Mouse (Mus musculus): ENCODE measurements around the gene Adgrl2. TPM values are rescaled to one million over a fixed set of nuclear protein-coding genes. Genes with fewer than 3 reads are reported as not detected.

Adgrl2 gene
- polyA plus RNA-seq, 1 experiment: not detected

GRCm38 (mm10) chr3:148865234-148865633 is 125.1 kb downstream of the Adgrl2 start:
- WGBS: 52% methylated on average over 7 of the region's 7 CpGs
- H3K27ac ChIP-seq (ENCODE audit: insufficient read depth, low read depth, low read length): no peak overlapping the region

DNA sequence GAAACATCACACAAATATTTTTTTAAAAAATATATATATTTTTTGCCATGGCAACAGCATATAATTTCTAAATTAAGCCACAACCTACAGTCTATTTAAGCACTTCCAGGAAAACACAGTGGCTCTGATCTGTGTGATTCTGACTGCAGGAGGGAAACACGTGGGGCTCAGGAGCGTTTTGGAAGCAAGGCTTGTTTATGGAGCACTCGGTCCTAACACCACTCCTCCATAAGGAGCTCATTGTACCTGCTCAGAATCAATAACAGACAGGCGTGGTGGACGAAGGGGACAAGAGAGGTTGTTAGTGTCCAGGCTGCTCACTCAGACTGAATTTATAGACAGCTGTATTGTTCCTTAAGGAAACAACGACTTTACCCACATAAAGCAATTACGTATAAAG is 128.5 kb downstream of the Adgrl2 start:
- H3K27ac ChIP-seq (ENCODE audit: insufficient read depth, low read depth, low read length): no peak overlapping the region
- 64% methylated on average over 7 of the region's 7 CpGs for WGBS

More at GRCm38 (mm10) chr3:148865234-148865633, 125.1 kb downstream of the Adgrl2 start:
- H3K4me1 ChIP-seq (ENCODE audit: control insufficient read depth, insufficient read depth, low read length): no peaks in the 10 kb centered on the region; the same call in 1 of the 2 replicates
- TF ChIP-seq POLR2A (IDR thresholded peaks at IDR 0.05; ENCODE audit: insufficient read depth, low read depth, low read length): no peak
- TF ChIP-seq CTCF (IDR thresholded peaks at IDR 0.05; ENCODE audit: insufficient read depth, low read depth, low read length): no peak
- H3K4me3 ChIP-seq (ENCODE audit: insufficient read depth, low read depth, low read length): no peak overlapping the region

GRCm38 (mm10) chr3:148854306-148854910 is 135.9 kb downstream of the Adgrl2 start:
- TF ChIP-seq CTCF (IDR thresholded peaks at IDR 0.05; ENCODE audit: insufficient read depth, low read depth, low read length) (no peak), POLR2A (IDR thresholded peaks at IDR 0.05; ENCODE audit: insufficient read depth, low read depth, low read length) (no peak)
- 49% methylated on average over 12 of the region's 12 CpGs for WGBS
- no peak overlapping the region for H3K27ac ChIP-seq (ENCODE audit: insufficient read depth, low read depth, low read length)
- H3K4me3 ChIP-seq (ENCODE audit: insufficient read depth, low read depth, low read length): no peak overlapping the region
- no peaks in the 10 kb centered on the region for H3K4me1 ChIP-seq (ENCODE audit: control insufficient read depth, insufficient read depth, low read length)

More for the DNA sequence above, 128.5 kb downstream of the Adgrl2 start:
- H3K4me1 ChIP-seq (ENCODE audit: control insufficient read depth, insufficient read depth, low read length): no peaks in the 10 kb centered on the region
- no peak overlapping the region for H3K4me3 ChIP-seq (ENCODE audit: insufficient read depth, low read depth, low read length)
- TF ChIP-seq CTCF (IDR thresholded peaks at IDR 0.05; ENCODE audit: insufficient read depth, low read depth, low read length) (no peak), POLR2A (IDR thresholded peaks at IDR 0.05; ENCODE audit: insufficient read depth, low read depth, low read length) (no peak)

DNA sequence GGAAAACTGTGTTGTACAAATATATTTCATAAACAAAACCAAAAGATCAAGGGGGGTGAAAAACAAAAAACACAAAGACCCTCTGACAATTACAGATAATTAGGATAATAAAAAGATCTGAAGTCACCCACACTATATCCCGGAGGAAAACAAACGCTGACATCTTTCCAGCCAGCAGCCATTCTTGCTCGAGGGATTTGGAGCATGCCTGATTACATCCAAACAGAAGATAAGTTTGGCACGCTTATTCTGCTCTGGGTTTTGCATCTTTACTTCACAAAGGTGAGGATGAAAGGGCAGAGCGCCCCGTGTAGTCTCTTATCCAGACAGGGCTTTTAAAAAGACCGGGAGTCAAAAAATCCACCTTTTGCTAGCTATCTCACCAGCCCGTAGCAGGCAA is 137.0 kb downstream of the Adgrl2 start:
- WGBS: 25% methylated on average over 8 of the region's 8 CpGs
- Histone ChIP-seq H3K4me1 (ENCODE audit: control insufficient read depth, insufficient read depth, low read length) (no peaks in the 10 kb centered on the region), H3K4me3 (ENCODE audit: insufficient read depth, low read depth, low read length) (no peak overlapping the region), H3K27ac (ENCODE audit: insufficient read depth, low read depth, low read length) (no peak overlapping the region)
- TF ChIP-seq CTCF (IDR thresholded peaks at IDR 0.05; ENCODE audit: insufficient read depth, low read depth, low read length) (no peak), POLR2A (IDR thresholded peaks at IDR 0.05; ENCODE audit: insufficient read depth, low read depth, low read length) (no peak)

- 85% methylated on average over 12 of the region's 12 CpGs for whole genome bisulfite sequencing
- Histone ChIP-seq H3K27ac (ENCODE audit: insufficient read depth, low read depth, low read length) (no peak overlapping the region), H3K4me1 (ENCODE audit: control insufficient read depth, insufficient read depth, low read length) (no peaks in the 10 kb centered on the region), H3K4me3 (ENCODE audit: insufficient read depth, low read depth, low read length) (no peak overlapping the region)
- no peak for TF ChIP-seq CTCF (IDR thresholded peaks at IDR 0.05; ENCODE audit: insufficient read depth, low read depth, low read length)
- TF ChIP-seq POLR2A (IDR thresholded peaks at IDR 0.05; ENCODE audit: insufficient read depth, low read depth, low read length): no peak
Measured at GRCm38 (mm10) chr3:148852556-148852955, 137.8 kb downstream of the Adgrl2 start.

GRCm38 (mm10) chr3:148850821-148851220 is 139.5 kb downstream of the Adgrl2 start:
- Histone ChIP-seq H3K4me3 (ENCODE audit: insufficient read depth, low read depth, low read length) (no peak overlapping the region), H3K4me1 (ENCODE audit: control insufficient read depth, insufficient read depth, low read length) (no peaks in the 10 kb centered on the region), H3K27ac (ENCODE audit: insufficient read depth, low read depth, low read length) (no peak overlapping the region)
- 92% methylated on average over 4 of the region's 4 CpGs for WGBS
- TF ChIP-seq CTCF (IDR thresholded peaks at IDR 0.05; ENCODE audit: insufficient read depth, low read depth, low read length) (no peak), POLR2A (IDR thresholded peaks at IDR 0.05; ENCODE audit: insufficient read depth, low read depth, low read length) (no peak)

GRCm38 (mm10) chr3:148848366-148848765 is 142.0 kb downstream of the Adgrl2 start:
- no peaks in the 10 kb centered on the region for H3K4me1 ChIP-seq (ENCODE audit: control insufficient read depth, insufficient read depth, low read length)
- H3K27ac ChIP-seq (ENCODE audit: insufficient read depth, low read depth, low read length): no peak overlapping the region
- TF ChIP-seq POLR2A (IDR thresholded peaks at IDR 0.05; ENCODE audit: insufficient read depth, low read depth, low read length): no peak
- TF ChIP-seq CTCF (IDR thresholded peaks at IDR 0.05; ENCODE audit: insufficient read depth, low read depth, low read length): no peak
- 92% methylated on average over 2 of the region's 2 CpGs for WGBS
- no peak overlapping the region for H3K4me3 ChIP-seq (ENCODE audit: insufficient read depth, low read depth, low read length)

- no peak overlapping the region for H3K4me3 ChIP-seq (ENCODE audit: insufficient read depth, low read depth, low read length)
- TF ChIP-seq CTCF (IDR thresholded peaks at IDR 0.05; ENCODE audit: insufficient read depth, low read depth, low read length) (no peak), POLR2A (IDR thresholded peaks at IDR 0.05; ENCODE audit: insufficient read depth, low read depth, low read length) (no peak)
- H3K4me1 ChIP-seq (ENCODE audit: control insufficient read depth, insufficient read depth, low read length): peaks cover 2% of the 10 kb centered on the region; the same call in 1 of the 2 replicates
- 89% methylated on average over 6 of the region's 6 CpGs for WGBS
- H3K27ac ChIP-seq (ENCODE audit: insufficient read depth, low read depth, low read length): no peak overlapping the region
Measured at GRCm38 (mm10) chr3:148844182-148844581, 146.2 kb downstream of the Adgrl2 start.

GRCm38 (mm10) chr3:148842533-148842932 is 147.8 kb downstream of the Adgrl2 start:
- Histone ChIP-seq H3K27ac (ENCODE audit: insufficient read depth, low read depth, low read length) (no peak overlapping the region), H3K4me1 (ENCODE audit: control insufficient read depth, insufficient read depth, low read length) (peaks cover 2% of the 10 kb centered on the region; the same call in 1 of the 2 replicates), H3K4me3 (ENCODE audit: insufficient read depth, low read depth, low read length) (no peak overlapping the region)
- 73% methylated on average over 7 of the region's 7 CpGs for WGBS
- no peak for TF ChIP-seq POLR2A (IDR thresholded peaks at IDR 0.05; ENCODE audit: insufficient read depth, low read depth, low read length)
- TF ChIP-seq CTCF (IDR thresholded peaks at IDR 0.05; ENCODE audit: insufficient read depth, low read depth, low read length): no peak

Measured in olfactory bulb, adult 2 months (tissue).